Mouse (Mus musculus) lung, postnatal 10 days (tissue): Measurements from ENCODE around the gene Gm14862.

Source experiments
- DNase-seq: peaks from one replicate; pipeline ENCODE4 v3.0.0; 2021

Gene Gm14862

DNA sequence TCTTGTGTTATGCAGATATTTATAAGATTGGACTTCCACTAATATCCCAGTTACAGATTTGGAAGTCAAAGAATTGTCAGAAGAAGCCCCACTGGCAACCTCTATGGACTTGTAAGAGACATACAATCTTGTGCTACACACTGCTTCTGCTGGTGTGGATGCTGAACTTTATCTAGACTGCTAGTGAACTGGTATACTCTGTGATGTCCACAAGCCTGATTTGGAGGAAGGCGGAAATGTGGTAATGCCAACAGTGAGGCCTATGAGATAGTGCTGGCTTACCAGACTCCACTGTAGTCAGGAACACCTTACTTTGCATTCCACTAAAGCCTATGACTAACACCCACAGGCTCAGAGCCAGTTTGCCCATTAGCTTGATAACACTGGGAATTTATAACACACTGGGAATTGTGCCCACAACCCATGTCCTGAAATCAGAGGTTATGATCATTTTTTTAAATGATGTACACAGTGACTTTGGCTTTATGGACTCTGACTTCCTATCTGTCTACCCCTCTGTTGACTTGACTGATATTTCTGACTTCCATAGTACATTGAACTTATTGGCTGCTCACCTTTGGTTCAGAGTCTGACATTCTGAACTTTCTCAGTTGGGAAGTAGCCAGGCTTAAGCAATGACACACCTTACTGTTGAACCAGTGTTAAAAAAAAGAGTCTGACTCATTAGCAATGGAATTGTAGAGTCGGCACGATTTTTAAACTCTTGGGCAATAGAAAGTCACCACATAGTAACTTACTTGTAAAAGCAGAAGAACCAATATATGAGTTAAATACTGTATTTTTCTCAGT is 34.1 kb downstream of the Gm14862 start:
- no peak for DNase-seq

DNA sequence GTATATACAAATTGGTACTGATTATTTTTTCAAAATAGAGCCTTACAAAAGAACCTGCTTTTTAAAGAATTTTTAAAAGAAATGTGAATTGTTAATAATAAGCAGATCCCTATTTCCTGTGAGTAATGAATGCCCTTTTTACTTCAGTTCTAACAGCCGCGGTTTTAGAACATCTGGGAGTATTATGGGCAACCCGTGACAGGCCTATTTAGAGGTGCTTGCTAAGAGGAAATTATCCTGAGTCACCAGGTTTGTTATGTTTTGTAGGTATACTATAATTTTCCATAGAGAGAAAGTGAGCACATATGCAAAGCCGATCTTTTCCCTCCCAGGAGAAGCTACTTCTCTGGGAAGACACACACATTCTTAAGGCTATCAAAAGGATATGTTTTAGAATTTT is 35.0 kb downstream of the Gm14862 start:
- no peak for DNase-seq

DNA sequence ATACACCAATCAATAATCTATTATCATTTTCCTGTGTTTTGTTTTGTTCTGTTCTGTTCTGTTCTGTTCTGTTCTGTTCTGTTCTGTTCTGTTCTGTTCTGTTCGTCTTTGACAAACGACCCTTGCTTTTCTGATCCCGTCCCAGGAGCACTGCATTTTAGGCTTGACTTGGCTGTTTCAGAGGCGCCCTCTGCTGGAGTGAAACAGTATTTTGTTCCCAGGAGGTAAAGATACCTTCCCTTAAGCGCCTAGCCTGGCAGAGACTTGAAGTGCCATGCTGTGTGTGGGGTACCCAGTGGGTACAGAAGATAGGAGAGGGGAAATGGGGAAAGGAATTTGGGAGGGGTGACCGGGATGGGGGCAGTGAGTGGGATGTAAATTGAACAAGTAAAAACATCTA is 35.5 kb downstream of the Gm14862 start:
- peak; percentile 58 for DNase-seq

DNA sequence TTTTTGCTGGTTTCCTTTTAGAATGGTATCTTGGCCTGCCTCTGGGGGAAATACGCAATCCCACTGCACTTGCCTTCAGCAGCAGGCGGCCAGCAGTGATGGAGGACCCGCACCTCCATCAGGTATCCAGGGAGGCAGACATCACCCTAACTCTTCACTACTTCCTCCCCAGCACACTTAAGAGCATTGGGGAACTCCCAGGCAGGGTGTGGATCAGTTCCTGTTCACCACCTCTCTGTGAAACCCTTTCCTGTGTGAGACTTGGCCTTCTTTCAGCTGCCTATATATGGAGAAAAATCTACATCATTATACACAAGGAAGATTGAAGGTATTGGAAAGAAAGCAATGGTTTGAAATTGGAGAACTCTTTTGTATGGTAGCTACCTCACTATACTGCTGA is 37.1 kb downstream of the Gm14862 start:
- no peak for DNase-seq

DNA sequence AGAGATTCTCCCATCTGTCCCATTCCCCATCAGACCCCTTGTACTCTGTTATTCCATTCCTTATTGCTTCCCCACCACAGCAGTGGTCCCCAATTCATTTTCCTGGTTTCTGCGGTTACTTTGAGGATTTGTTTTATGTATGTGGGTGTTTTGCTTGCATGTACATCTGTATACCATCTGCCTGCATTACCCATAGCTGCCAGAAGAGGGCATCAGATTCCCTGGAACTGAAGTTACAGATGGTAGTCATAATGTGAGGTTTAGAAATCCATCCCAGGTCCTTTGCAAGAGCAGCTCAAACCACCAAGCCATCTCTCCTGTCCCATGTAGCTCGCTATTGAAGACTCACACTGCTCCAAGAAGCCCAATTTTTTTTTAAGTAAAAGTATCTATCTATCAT is 40.5 kb downstream of the Gm14862 start:
- DNase-seq = no peak

DNA sequence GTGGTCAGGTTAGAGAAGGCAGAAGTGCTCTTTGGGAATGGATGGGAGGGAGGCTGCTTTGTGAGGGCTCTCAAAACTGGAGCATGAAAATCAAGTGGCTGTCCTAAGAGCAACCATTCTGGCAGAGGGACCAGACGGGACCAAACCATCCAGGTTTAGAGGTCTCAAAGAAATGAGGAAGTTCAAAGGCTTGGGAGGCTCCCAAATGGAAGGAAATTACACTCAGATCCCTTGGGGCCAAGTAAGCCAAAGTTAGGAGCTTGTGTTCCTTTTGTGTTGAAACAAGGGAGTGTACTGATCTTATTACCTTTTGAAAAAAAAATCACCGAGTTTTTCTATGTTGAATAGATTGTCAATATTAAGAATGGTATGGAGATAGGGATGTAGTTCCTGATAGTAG is 51.6 kb downstream of the Gm14862 start:
- DNase-seq = no peak

DNA sequence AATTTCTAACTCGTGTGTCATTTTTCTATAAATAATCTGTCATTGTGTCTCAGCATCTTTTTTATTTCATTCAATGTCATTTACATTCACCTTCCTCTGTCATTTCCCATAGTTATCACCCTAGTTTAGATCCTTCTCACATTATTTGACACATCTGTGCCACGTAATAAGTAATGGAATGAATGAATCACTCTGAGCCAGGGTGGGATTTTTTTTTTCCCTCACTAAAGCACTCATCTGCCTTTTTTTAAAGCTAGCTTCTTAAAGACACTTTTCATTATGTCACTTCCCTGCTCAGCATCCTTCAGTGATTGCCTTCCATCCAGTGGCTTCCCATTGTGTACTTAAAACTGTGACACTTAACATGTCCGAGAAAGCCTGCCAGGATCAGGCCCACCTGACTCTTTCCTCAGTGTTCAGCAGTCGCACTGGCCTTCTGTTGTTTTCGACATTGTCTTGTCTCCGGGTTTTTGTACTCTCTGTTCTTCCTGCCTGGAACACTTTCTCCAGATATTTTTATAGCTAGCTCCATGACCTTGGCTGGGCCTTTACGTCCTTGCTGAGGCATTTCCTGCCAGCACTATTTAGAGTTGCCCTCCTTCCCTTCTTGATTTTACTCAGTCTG is 53.8 kb downstream of the Gm14862 start:
- DNase-seq = no peak

DNA sequence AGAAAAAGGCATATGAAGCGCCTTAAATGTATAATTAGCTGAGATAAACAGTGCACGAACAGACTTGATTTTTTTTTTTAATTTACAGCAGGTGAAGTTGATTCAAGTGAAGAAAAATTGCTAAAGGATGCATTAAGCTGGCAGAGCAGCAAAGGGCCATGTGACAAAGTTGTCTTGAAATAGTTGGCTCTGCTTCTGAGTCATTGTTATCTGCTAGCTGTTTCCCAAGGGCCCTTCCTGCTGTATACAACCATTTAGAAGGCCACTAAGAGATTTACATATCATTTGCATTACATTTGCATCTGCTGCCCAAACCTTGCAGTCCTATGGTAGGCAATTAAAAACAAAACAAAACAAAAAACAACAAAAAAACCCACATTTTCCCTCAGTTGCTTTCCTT is 54.7 kb downstream of the Gm14862 start:
- DNase-seq = no peak
